Mouse (Mus musculus) brain, adult 2 months (tissue): ENCODE data around the gene Gpr6.
A peak's percentile ranks its signal among the peaks of the same experiment; 100 is the strongest.

Experiments
- DNase-seq: peaks from one replicate; pipeline ENCODE4 v3.0.0; 2011; ENCODE audit warnings: low read depth, low spot score

Gpr6 gene

GRCm38 (mm10) chr10:41072116-41072515 lies at the start of gene Gpr6:
Gpr6 (minus strand) TSS chr10:41072285.
- DNase-seq: peak; percentile 78

GRCm38 (mm10) chr10:41100060-41100459 lies 28.0 kb upstream of the Gpr6 start:
- peak; percentile 56 for DNase-seq

- peak; percentile 47 for DNase-seq
Observed at GRCm38 (mm10) chr10:41098137-41098536, 26.1 kb upstream of the Gpr6 start.

- no peak for DNase-seq
Observed at GRCm38 (mm10) chr10:41088852-41089251, 16.8 kb upstream of the Gpr6 start.

GRCm38 (mm10) chr10:41071696-41072095 lies 389 bp downstream of the Gpr6 start:
- no peak for DNase-seq

- DNase-seq: peak; percentile 81
Observed at GRCm38 (mm10) chr10:41070693-41071651, 1.1 kb downstream of the Gpr6 start.

- DNase-seq: no peak
Observed at GRCm38 (mm10) chr10:41060250-41060831, 11.7 kb downstream of the Gpr6 start.

- peak; percentile 67 for DNase-seq
Observed at GRCm38 (mm10) chr10:41055581-41055980, 16.5 kb downstream of the Gpr6 start.

GRCm38 (mm10) chr10:41054005-41054404 lies 18.1 kb downstream of the Gpr6 start:
- peak; percentile 54 for DNase-seq

- DNase-seq: peak; percentile 24
Observed at GRCm38 (mm10) chr10:41042272-41042671, 29.8 kb downstream of the Gpr6 start.

GRCm38 (mm10) chr10:41041478-41041877 lies 30.6 kb downstream of the Gpr6 start:
- DNase-seq: no peak

GRCm38 (mm10) chr10:41040530-41041085 lies 31.5 kb downstream of the Gpr6 start:
- DNase-seq: no peak

- DNase-seq: no peak
Observed at GRCm38 (mm10) chr10:41038476-41038875, 33.6 kb downstream of the Gpr6 start.

- DNase-seq: peak; percentile 89
Observed at GRCm38 (mm10) chr10:41037722-41038121, 34.4 kb downstream of the Gpr6 start.

- no peak for DNase-seq
Observed at GRCm38 (mm10) chr10:41032811-41033210, 39.3 kb downstream of the Gpr6 start.

GRCm38 (mm10) chr10:41024860-41025259 lies 47.2 kb downstream of the Gpr6 start:
- no peak for DNase-seq

- no peak for DNase-seq
Observed at GRCm38 (mm10) chr10:41024406-41024805, 47.7 kb downstream of the Gpr6 start.

- DNase-seq: no peak
Observed at GRCm38 (mm10) chr10:41022226-41022625, 49.9 kb downstream of the Gpr6 start.
